Mouse (Mus musculus): ENCODE results near the gene Manf.

The Manf gene

DNA sequence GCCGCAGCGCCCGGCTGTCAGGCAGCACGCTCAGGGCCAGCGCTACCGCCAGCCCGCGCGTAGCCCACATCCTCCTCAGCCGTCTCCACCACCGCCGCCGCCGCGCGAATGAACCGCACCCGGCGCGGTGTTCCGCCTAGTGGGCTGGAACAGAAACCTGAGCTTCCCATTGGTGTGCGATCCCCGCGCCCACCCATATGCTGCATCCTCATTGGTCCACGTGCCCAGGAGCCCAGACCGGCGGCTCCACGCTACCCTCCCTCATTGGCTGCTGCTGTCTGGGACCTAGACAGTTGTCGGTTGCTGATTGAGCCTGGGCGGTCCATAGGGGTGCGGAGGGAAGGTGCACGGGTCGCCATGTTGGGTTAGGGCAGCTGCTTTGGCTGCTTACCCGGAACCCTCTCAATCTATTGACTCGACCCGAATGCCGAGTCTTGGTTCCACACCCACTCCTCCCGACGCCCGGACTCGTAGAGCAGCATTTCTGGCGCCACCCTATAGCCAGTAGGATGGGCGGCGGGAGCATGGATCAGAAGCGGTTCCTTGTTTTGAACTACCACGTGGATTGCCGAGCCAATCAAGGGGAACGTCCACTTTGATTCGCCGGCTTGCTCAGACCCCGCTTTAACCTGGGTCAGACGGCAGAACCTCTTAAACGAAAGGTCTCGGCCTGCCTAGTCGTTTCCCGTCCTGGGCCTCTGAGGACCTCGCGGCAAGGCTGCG, at the start of gene Manf:
Manf (minus strand) TSS at position 151 of the 723 bp plus-strand sequence.
- in situ Hi-C loops (cut with MboI, MseI), result loop anchor here (10.0 kb wide), 2 partner anchors 207 to 463 kb away; partner anchors contain the start of gene Tex264

DNA sequence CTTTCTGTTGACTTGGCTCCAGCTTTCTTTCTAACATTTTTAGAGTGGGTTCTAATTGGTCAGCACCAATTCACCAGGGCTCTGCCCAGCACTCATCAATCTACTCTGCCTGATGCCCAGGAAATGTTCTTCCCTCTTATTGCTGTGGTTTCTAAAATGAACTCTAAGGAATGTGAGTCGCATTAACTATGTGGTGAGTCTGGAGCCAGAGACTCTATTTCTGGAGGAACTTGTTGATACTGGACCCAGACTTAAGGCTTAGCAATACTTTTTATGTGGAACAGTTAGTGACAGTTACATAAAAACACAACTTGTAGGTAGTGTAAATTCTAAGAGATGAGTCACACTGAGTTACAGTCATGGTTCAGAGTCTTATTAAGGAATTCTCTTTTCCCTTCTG, 43.2 kb upstream of the Manf start:
- in situ Hi-C loops (cut with MboI, MseI), result no loop called here

- in situ Hi-C loops (cut with MboI, MseI), result no loop called here
These were observed 23.1 kb upstream of the Manf start for GRCm38 (mm10) chr9:106914878-106915277.

- in situ Hi-C loops (cut with MboI, MseI), result no loop called here
These were observed 22.0 kb upstream of the Manf start for GRCm38 (mm10) chr9:106913759-106914158.

- in situ Hi-C loops (cut with MboI, MseI), result no loop called here
These were observed 19.8 kb upstream of the Manf start for GRCm38 (mm10) chr9:106911624-106912023.

- in situ Hi-C loops (cut with MboI, MseI), result no loop called here
These were observed 16.9 kb upstream of the Manf start for GRCm38 (mm10) chr9:106908715-106909114.

GRCm38 (mm10) chr9:106908174-106908573, 16.4 kb upstream of the Manf start:
- in situ Hi-C loops (cut with MboI, MseI), result no loop called here

DNA sequence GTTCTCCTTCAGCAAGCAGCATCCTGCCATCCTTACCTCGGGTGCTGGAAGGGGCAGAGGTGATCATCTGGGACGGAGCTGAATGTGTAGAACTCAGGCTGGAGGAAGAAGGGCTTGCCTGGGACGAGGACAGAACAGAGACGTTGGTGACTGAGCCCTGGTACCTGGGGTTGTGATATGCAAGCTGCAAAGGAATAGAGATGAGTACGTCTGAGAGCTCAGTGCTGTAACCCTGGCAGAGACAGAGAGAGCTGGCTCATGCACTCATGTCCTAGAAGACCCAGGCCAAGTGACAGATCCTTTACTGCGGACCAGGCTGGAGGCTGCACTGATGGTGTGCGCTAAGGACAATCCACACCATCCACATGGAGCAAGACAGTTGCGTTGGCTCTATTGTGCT, 14.8 kb upstream of the Manf start:
- in situ Hi-C loops (cut with MboI, MseI), result no loop called here

- in situ Hi-C loops (cut with MboI, MseI), result no loop called here
These were observed 12.0 kb upstream of the Manf start for GRCm38 (mm10) chr9:106903791-106904134.

DNA sequence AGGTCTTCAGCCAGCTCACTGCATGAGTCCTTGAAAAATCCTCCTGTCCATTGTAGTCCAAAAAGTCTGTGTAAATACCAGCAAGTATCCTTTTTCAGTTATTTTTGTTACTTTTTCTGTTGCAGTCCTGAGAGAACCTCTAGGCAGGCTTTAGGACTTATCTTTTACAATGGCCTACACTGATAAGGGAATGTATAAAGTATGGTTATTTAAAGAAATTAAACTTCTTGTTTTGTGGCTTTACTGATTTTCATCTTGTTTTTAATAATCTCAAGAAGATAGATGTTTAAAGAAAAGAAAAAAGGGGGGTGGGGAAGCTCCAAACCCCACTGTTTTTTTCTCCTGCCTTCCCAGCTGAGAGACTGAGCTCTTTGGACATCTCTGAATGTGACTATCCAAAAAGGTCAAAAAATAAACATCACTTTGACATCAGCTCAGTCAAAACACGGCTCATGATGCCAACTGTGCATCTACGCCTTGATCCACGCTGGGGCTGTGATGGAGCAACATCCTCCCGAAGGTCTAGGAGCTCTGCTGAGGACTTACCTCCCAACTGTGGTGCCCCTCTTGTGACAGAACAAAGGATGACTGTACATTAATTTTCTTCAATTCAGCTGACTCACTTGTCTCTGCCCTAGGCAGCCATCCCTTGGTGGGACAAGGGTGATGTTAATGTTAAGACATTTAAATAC, 11.5 kb upstream of the Manf start:
- in situ Hi-C loops (cut with MboI, MseI), result no loop called here

- in situ Hi-C loops (cut with MboI, MseI), result no loop called here
These were observed 9.8 kb upstream of the Manf start for GRCm38 (mm10) chr9:106901596-106901995.

DNA sequence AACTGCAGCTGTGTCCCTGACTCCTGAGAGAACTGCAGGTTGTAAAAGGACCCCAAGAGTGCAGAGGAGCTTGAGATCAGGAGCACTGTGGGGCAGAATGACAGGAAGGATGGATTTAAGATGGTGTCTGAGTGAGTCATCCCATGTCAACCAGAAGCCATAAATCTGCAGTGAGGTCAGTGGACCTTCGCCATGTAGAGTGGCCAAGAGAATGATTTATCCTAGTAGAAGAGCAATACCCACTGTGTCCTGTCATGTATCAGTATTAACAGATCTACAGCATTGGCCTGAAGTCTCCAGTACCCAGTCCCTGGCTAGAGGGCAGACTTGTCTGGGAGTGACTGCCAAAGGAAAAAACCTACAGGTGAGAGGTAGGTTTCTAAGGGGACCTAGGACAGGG, 7.1 kb upstream of the Manf start:
- in situ Hi-C loops (cut with MboI, MseI), result loop anchor here (5.0 to 10.0 kb wide), 4 partner anchors 214 to 623 kb away; partner anchors contain the start of genes Mapkapk3 and Tex264

- in situ Hi-C loops (cut with MboI, MseI), result loop anchor here (10.0 kb wide), 2 partner anchors 209 to 461 kb away; partner anchors contain the start of gene Tex264
These were observed 1.5 kb upstream of the Manf start for GRCm38 (mm10) chr9:106893327-106893726.

DNA sequence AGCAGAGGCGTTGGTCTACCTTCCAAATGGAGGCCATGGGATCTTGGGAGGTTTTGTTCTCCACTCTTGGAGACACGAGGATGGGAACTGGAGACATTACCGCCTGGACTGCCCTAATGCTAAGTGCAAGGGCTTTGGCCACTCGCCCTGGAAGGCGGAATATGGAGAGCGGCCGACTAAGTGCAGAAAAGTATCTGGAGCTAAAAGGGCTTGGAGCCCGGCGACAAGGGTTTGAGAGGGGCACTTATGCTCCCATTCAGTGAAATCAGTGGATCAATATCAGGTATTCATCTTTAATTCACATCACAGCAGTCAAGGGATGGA, 735 bp upstream of the Manf start:
- in situ Hi-C loops (cut with MboI, MseI), result loop anchor here (10.0 kb wide), 2 partner anchors 208 to 462 kb away; partner anchors contain the start of gene Tex264

GRCm38 (mm10) chr9:106891341-106891741, 438 bp downstream of the Manf start:
- in situ Hi-C loops (cut with MboI, MseI), result loop anchor here (10.0 kb wide), 2 partner anchors 207 to 463 kb away; partner anchors contain the start of gene Tex264

- in situ Hi-C loops (cut with MboI, MseI), result loop anchor here (10.0 kb wide), 2 partner anchors 206 to 464 kb away; partner anchors contain the start of gene Tex264
These were observed 1.1 kb downstream of the Manf start for GRCm38 (mm10) chr9:106890496-106891240.

DNA sequence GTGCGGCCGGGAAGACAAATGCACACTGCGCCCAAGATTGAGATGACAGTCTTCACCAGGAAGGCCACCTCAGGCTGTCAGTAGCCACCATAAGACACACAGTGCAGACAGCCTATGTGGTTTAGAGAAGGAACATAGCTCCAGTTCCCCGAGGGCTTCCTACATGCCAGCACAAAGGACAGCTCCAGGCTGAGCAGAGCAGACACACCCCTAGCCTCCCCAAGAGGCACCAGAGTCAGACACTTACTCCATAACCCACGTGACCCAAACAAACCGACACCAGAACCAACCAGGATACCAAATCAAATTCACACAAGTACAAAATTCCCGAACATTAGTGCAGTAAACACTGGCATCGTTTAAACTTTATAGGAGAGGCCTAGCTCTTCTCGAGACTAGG, 2.5 kb downstream of the Manf start:
- in situ Hi-C loops (cut with MboI, MseI), result loop anchor here (10.0 kb wide), 1 partner anchor 65 kb away; the partner anchor contains the start of gene Dcaf1

- in situ Hi-C loops (cut with MboI, MseI), result loop anchor here (10.0 kb wide), 1 partner anchor 64 kb away; the partner anchor contains the start of gene Dcaf1
These were observed 3.4 kb downstream of the Manf start for GRCm38 (mm10) chr9:106888346-106888745.

- in situ Hi-C loops (cut with MboI, MseI), result loop anchor here (10.0 kb wide), 1 partner anchor 62 kb away; the partner anchor contains the start of gene Dcaf1
These were observed 4.7 kb downstream of the Manf start, which contains the start of gene Rbm15b for GRCm38 (mm10) chr9:106886828-106887702. Rbm15b (minus strand) TSS chr9:106887428.

GRCm38 (mm10) chr9:106885901-106886731, 5.7 kb downstream of the Manf start:
- in situ Hi-C loops (cut with MboI, MseI), result loop anchor here (10.0 kb wide), 1 partner anchor 61 kb away; the partner anchor contains the start of gene Dcaf1

Measured in T-helper 2 cell (primary cell).